In the genomic region with DNA sequence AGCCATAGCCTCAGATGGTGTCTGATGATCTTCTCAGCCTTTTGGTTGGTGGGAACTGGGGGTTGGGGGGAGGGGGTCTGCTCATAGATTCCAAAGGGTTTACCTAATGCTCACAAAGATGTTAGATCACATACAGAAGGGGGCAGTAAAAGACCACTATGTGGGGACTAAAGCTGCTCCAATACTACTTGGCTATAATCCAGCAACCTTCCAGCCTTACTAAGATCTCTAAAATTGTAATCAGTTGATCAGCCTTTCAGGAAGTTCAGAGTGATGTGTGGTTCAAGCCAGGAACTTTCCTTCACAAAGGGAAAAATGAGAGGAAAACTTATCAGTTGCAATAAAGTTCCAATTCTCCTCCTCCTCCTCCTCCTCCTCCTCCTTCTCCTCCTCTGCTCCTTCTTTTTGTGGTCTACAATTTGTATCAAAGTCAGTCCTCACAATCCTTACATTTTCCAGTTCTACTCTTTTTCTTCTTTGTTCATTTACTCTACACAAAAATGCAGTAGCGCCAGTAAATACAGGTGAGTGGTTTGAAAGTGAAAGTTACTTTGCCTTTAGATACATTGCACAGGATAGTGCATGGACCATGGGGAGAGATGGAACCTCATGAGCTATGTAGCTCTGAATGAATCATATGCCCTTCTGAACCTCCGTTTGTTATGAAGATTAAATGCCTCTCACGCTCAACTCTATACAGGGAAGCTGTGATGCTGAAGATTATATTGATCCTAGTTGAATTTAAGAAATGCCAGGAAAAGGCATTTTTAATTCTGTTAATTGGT, we compare ENCODE assay signal across 9 mouse cellular contexts. TPM values are rescaled to one million over a fixed set of nuclear protein-coding genes. Genes with fewer than 3 reads are reported as not detected.
A peak's percentile ranks its signal among the peaks of the same experiment; 100 is the strongest.
DNase-seq lines count a peak whose midpoint lies in the region; ATAC-seq lines count a peak whose summit lies in the region.
"Had no signal": no experiment of that assay in that cellular context is flagged by ENCODE, and none has a peak within 500 bp of the region (broad histone marks: within the 10 kb centered on the region; RNA-seq: fewer than 3 reads in every experiment).

No protein-coding gene starts in this region.

- no peak overlapping the region for H3K27ac ChIP-seq in midbrain, embryonic 14.5 days (replicated peaks; ENCODE audit: low read depth, low read length)
- H3K27ac ChIP-seq in midbrain, embryonic 16.5 days (ENCODE audit: low read length), result no peak overlapping the region
- no peak overlapping the region for H3K27ac ChIP-seq in hindbrain, embryonic 16.5 days (ENCODE audit: low read depth, low read length)

- 81% methylated on average over 3 of the region's 3 CpGs for WGBS in midbrain, embryonic 14.5 days
- WGBS in midbrain, embryonic 16.5 days, result 81% methylated on average over 3 of the region's 3 CpGs
- 78% methylated on average over 3 of the region's 3 CpGs for WGBS in hindbrain, embryonic 16.5 days

- H3K27me3 ChIP-seq in midbrain, embryonic 14.5 days (ENCODE audit: control insufficient read depth, insufficient read depth, low read length), result no peaks in the 10 kb centered on the region
- no peaks in the 10 kb centered on the region for H3K27me3 ChIP-seq in midbrain, embryonic 16.5 days (ENCODE audit: control insufficient read depth, insufficient read depth, low read depth, low read length)
- H3K27me3 ChIP-seq in hindbrain, embryonic 16.5 days (replicated peaks; ENCODE audit: control insufficient read depth, insufficient read depth, low read length), result no peaks in the 10 kb centered on the region
- no peaks in the 10 kb centered on the region for H3K27me3 ChIP-seq in splenic B cell, adult 2 months (ENCODE audit: control insufficient read depth, insufficient read depth, low read length, poor library complexity, severe bottlenecking)

- no peak for ATAC-seq in midbrain, embryonic 14.5 days (ENCODE audit: low FRiP score, low TSS enrichment)
- ATAC-seq in midbrain, embryonic 16.5 days, result no peak
- ATAC-seq in hindbrain, embryonic 16.5 days, result 0 out of 2 replicates have a peak, but pooled peaks have one; percentile 28

- H3K4me1 ChIP-seq in midbrain, embryonic 14.5 days (ENCODE audit: control insufficient read depth, insufficient read depth, low read length), result peaks cover 11% of the 10 kb centered on the region
- H3K4me1 ChIP-seq in midbrain, embryonic 16.5 days (ENCODE audit: control insufficient read depth, insufficient read depth, low read length), result peaks cover 8% of the 10 kb centered on the region
- H3K4me1 ChIP-seq in hindbrain, embryonic 16.5 days (ENCODE audit: control insufficient read depth, insufficient read depth, low read depth, low read length), result peaks cover 12% of the 10 kb centered on the region

- H3K9ac ChIP-seq in midbrain, embryonic 14.5 days (replicated peaks; ENCODE audit: low read length), result no peak overlapping the region
- no peak overlapping the region for H3K9ac ChIP-seq in midbrain, embryonic 16.5 days (ENCODE audit: low read depth, low read length)
- no peak overlapping the region for H3K9ac ChIP-seq in hindbrain, embryonic 16.5 days (ENCODE audit: low read depth, low read length)

- H3K4me3 ChIP-seq in midbrain, embryonic 14.5 days (replicated peaks; ENCODE audit: low read depth, low read length), result no peak overlapping the region
- H3K4me3 ChIP-seq in midbrain, embryonic 16.5 days (ENCODE audit: low read depth, low read length), result no peak overlapping the region
- no peak overlapping the region for H3K4me3 ChIP-seq in hindbrain, embryonic 16.5 days (ENCODE audit: low read length)

- DNase-seq in gastrocnemius, adult 18-20 months (ENCODE audit: low spot score), result peak; percentile 39
- no peak for DNase-seq in gastrocnemius, postnatal 10 days
- DNase-seq in midbrain, embryonic 14.5 days, result peak; percentile 81
- DNase-seq in splenic B cell, adult 2 months (ENCODE audit: low read depth, low spot score), result peak; percentile 74
- DNase-seq in layer of hippocampus, postnatal 36 days, result no peak
- no peak for DNase-seq in thymus, adult 18-20 months

- H3K4me2 ChIP-seq in midbrain, embryonic 14.5 days (ENCODE audit: low read length), result no peak overlapping the region
- no peak overlapping the region for H3K4me2 ChIP-seq in midbrain, embryonic 16.5 days (ENCODE audit: low read length)
- H3K4me2 ChIP-seq in hindbrain, embryonic 16.5 days (ENCODE audit: low read length), result no peak overlapping the region

- no peaks in the 10 kb centered on the region for H3K9me3 ChIP-seq in midbrain, embryonic 14.5 days (ENCODE audit: control insufficient read depth, low read length)
- no peaks in the 10 kb centered on the region for H3K9me3 ChIP-seq in midbrain, embryonic 16.5 days (replicated peaks; ENCODE audit: control insufficient read depth, low read length, poor library complexity, severe bottlenecking)
- H3K9me3 ChIP-seq in hindbrain, embryonic 16.5 days (ENCODE audit: control insufficient read depth, low read length), result no peaks in the 10 kb centered on the region

- H3K36me3 ChIP-seq in midbrain, embryonic 14.5 days (ENCODE audit: control insufficient read depth, insufficient read depth, low read length), result peaks cover 9% of the 10 kb centered on the region
- no peaks in the 10 kb centered on the region for H3K36me3 ChIP-seq in midbrain, embryonic 16.5 days (ENCODE audit: control insufficient read depth, insufficient read depth, low read length)
- no peaks in the 10 kb centered on the region; the same call in 1 of the 2 replicates for H3K36me3 ChIP-seq in hindbrain, embryonic 16.5 days (ENCODE audit: control insufficient read depth, insufficient read depth, low read length)
- peaks cover 2% of the 10 kb centered on the region; the same call in 1 of the 2 replicates for H3K36me3 ChIP-seq in splenic B cell, adult 2 months (ENCODE audit: control insufficient read depth, insufficient read depth, low read length, poor library complexity, severe bottlenecking)

RNA-seq across cellular contexts. Expression of a gene that starts 1.7 kb away (rescaled TPM):
- total RNA-seq in gastrocnemius, adult 18-20 months (2021), result 100 to 1,000 TPM; 176 to 177 TPM
- 100 to 1,000 TPM; 127 to 139 TPM for total RNA-seq in gastrocnemius, postnatal 10 days (2021)
- polyA plus RNA-seq in midbrain, embryonic 14.5 days (2014; fragmentation: Nextera tagmentation; extraction: Ambion mirVana), result 83.8 and 88.1 TPM in 2 replicates
- polyA plus RNA-seq in midbrain, embryonic 16.5 days (2015; fragmentation: Nextera tagmentation; extraction: Ambion mirVana), result 66.0 and 68.5 TPM in 2 replicates
- polyA plus RNA-seq in hindbrain, embryonic 16.5 days (2015; fragmentation: Nextera tagmentation; extraction: Ambion mirVana), result 65.3 and 71.9 TPM in 2 replicates
- 100 to 1,000 TPM; 120 to 146 TPM for total RNA-seq in layer of hippocampus, postnatal 36 days (2021)

RNA-seq across cellular contexts. Expression of a gene that starts 1.7 kb away (rescaled TPM):
- not detected for total RNA-seq in gastrocnemius, adult 18-20 months (2021)
- not detected for total RNA-seq in gastrocnemius, postnatal 10 days (2021)
- polyA plus RNA-seq in midbrain, embryonic 14.5 days (2014; fragmentation: Nextera tagmentation; extraction: Ambion mirVana), result not detected in 2 replicates
- not detected in 2 replicates for polyA plus RNA-seq in midbrain, embryonic 16.5 days (2015; fragmentation: Nextera tagmentation; extraction: Ambion mirVana)
- not detected in 2 replicates for polyA plus RNA-seq in hindbrain, embryonic 16.5 days (2015; fragmentation: Nextera tagmentation; extraction: Ambion mirVana)
- not detected for total RNA-seq in layer of hippocampus, postnatal 36 days (2021)
- total RNA-seq: layer of hippocampus, postnatal 14 days had no signal

RNA-seq across cellular contexts. Expression of a gene that starts 3.2 kb away (rescaled TPM):
- total RNA-seq in gastrocnemius, adult 18-20 months (2021), result not detected
- total RNA-seq in gastrocnemius, postnatal 10 days (2021), result under 1 TPM in 1 of 2 experiments, not detected in 1; 0.11 TPM
- polyA plus RNA-seq in midbrain, embryonic 14.5 days (2014; fragmentation: Nextera tagmentation; extraction: Ambion mirVana), result 0.51 and 1.0 TPM in 2 replicates
- polyA plus RNA-seq in midbrain, embryonic 16.5 days (2015; fragmentation: Nextera tagmentation; extraction: Ambion mirVana), result 1.3 and 2.0 TPM in 2 replicates
- 1.6 and 1.7 TPM in 2 replicates for polyA plus RNA-seq in hindbrain, embryonic 16.5 days (2015; fragmentation: Nextera tagmentation; extraction: Ambion mirVana)
- total RNA-seq in layer of hippocampus, postnatal 36 days (2021), result 1 to 10 TPM in 1 of 2 experiments, under 1 TPM in 1; 0.95 to 1.4 TPM

RNA-seq across cellular contexts. Expression of a gene that starts 16.9 kb away (rescaled TPM):
- total RNA-seq in gastrocnemius, adult 18-20 months (2021), result 10 to 100 TPM; 51.5 to 55.8 TPM
- total RNA-seq in gastrocnemius, postnatal 10 days (2021), result 10 to 100 TPM; 56.0 to 67.3 TPM
- polyA plus RNA-seq in midbrain, embryonic 14.5 days (2014; fragmentation: Nextera tagmentation; extraction: Ambion mirVana), result 0.51 TPM in 2 replicates
- polyA plus RNA-seq in midbrain, embryonic 16.5 days (2015; fragmentation: Nextera tagmentation; extraction: Ambion mirVana), result 0.47 and 0.83 TPM in 2 replicates
- polyA plus RNA-seq in hindbrain, embryonic 16.5 days (2015; fragmentation: Nextera tagmentation; extraction: Ambion mirVana), result 0.68 and 0.69 TPM in 2 replicates
- total RNA-seq in layer of hippocampus, postnatal 36 days (2021), result under 1 TPM; 0.50 to 0.63 TPM

RNA-seq across cellular contexts. Expression of a gene that starts 50.5 kb away (rescaled TPM):
- under 1 TPM in 1 of 2 experiments, not detected in 1; 0.09 TPM for total RNA-seq in gastrocnemius, adult 18-20 months (2021)
- not detected for total RNA-seq in gastrocnemius, postnatal 10 days (2021)
- polyA plus RNA-seq in midbrain, embryonic 14.5 days (2014; fragmentation: Nextera tagmentation; extraction: Ambion mirVana), result not detected in 2 replicates
- not detected in 2 replicates for polyA plus RNA-seq in midbrain, embryonic 16.5 days (2015; fragmentation: Nextera tagmentation; extraction: Ambion mirVana)
- polyA plus RNA-seq in hindbrain, embryonic 16.5 days (2015; fragmentation: Nextera tagmentation; extraction: Ambion mirVana), result not detected in 2 replicates
- not detected for total RNA-seq in layer of hippocampus, postnatal 36 days (2021)
- total RNA-seq: layer of hippocampus, postnatal 14 days had no signal

Comparison
In these comparisons a context has a peak if more than half of its experiments do, and no peak if none do; other contexts are left out.
1. DNase-seq: peak in gastrocnemius, adult 18-20 months (single experiment), midbrain, embryonic 14.5 days (single experiment) and splenic B cell, adult 2 months (single experiment); none in gastrocnemius, postnatal 10 days (single experiment), layer of hippocampus, postnatal 36 days (0 of 2) and thymus, adult 18-20 months (0 of 2).